Mouse (Mus musculus) cortical plate, adult 2 months (tissue): Measurements from ENCODE around the gene Ranbp17.

Experiments used
- CTCF ChIP-seq: fragments of 200-500 bp; IDR thresholded peaks from 2 replicates; pipeline ENCODE4 v1.5.1; 2011; ENCODE audit warnings: mild to moderate bottlenecking, control low read depth, low read length; ENCODE audit not compliant: insufficient read depth; ENCODE audit errors: extremely low read depth
- POLR2A ChIP-seq: fragments of 200-500 bp; IDR thresholded peaks from 2 replicates; pipeline ENCODE4 v1.6.1; 2011; ENCODE audit warnings: mild to moderate bottlenecking, low read length, control low read depth; ENCODE audit not compliant: insufficient read depth; ENCODE audit errors: extremely low read depth

DNA sequence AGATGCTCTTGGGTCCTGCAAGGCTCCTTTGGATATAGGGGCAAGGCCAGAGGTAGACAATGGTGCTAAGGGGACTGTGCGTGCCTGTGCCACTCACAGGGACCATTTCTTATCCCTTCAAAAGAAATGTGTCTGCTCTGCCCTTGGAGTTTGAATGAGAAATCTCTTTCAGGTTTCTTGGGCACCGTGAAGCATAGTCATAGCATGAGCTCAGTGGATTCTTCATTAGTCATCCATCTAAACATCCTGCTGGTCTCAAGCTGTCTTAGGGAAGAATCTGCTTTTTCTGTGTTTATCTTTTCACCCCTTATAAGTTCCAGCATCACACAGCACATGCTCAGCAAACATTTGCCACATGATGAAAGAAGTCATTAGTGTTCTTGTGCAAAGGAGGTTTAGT is 235.0 kb downstream of the Ranbp17 start:
- TF ChIP-seq CTCF (no peak), POLR2A (no peak)
